Mouse (Mus musculus): ENCODE results near the gene Grm5. TPM values are rescaled to one million over a fixed set of nuclear protein-coding genes. Genes with fewer than 3 reads are reported as not detected.

The Grm5 gene
- total RNA-seq, 2 experiments from 2014 or later: not detected

GRCm38 (mm10) chr7:87838579-87838978 is 254.6 kb downstream of the Grm5 start:
- no peak for ATAC-seq (replicated peaks; ENCODE audit: low FRiP score, poor library complexity, severe bottlenecking)

DNA sequence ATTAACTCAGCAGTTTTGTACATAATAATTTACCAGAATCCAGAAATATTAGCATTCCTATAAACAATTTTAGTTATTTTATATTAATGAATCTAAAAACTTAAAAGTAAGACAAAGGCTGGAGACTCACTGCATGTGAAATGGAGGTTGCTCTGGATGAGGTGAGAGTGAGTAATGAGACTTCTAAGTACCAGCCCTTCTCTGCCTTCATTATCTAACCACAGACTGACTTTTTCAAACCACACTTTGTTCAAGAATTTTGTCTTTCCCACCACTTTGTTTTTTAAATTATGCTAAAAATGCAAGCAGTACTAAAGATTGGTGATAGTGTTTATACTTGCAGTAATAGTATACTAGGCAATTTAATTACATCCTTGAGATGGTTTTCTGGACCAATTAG is 259.5 kb downstream of the Grm5 start:
- no peak for ATAC-seq (replicated peaks; ENCODE audit: low FRiP score, poor library complexity, severe bottlenecking)

DNA sequence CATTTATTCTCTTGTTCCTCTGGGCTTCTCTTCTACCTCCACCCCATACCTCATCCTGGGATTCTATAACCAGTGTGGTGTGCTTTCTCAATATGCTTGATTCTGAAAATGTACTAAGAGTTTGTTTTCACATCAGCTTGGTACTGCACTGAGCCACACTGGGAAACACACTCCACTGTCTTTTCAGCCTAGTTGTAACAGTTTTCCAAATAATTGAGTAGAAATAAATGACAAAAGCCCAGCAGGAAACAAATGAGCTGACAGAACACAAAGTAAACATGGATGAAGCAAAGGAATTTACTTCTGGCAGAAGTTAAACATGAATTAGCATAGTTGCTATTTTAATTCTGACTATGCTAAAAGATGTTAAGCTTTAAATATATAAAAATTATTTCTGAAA is 262.1 kb downstream of the Grm5 start:
- no peak for ATAC-seq (replicated peaks; ENCODE audit: low FRiP score, poor library complexity, severe bottlenecking)

DNA sequence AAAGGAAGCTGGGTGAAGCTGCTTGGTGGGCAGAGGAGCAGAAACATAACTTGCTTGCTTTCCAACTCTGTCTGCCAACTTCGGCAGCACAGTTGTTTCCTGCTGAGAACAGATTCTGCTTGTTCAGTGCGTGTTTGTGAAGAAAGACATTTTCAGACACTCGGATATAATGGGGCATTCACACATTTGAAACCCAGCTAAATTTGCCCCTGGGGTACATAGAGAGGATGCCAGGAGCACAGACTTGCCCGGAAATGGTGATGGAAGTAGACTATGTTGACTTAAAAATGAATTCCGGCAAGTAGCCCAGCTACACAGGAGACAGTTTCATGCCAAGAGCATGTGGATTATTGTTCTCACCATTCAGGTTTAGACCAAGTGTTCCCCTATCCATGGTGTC is 342.0 kb downstream of the Grm5 start:
- ATAC-seq (replicated peaks; ENCODE audit: low FRiP score, poor library complexity, severe bottlenecking): no peak

DNA sequence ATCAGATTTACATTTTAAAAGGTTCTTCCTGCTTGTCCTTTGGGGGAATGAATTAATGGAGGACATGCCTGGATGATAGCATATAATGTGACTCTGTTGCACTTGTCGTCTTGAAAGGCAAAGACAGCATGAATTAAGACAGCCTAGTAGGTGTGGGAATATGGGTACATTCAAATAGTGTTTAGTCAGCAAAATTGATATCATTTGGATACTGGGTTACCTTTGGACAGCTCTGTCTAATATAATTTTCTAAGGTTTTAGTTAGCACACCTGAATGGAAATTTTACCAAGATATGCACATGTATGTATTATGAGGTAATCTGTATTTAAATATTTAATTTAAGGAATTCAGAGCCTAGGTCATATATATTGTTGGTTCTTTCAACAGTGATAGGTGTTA is 353.4 kb downstream of the Grm5 start:
- no peak for ATAC-seq (replicated peaks; ENCODE audit: low FRiP score, poor library complexity, severe bottlenecking)

DNA sequence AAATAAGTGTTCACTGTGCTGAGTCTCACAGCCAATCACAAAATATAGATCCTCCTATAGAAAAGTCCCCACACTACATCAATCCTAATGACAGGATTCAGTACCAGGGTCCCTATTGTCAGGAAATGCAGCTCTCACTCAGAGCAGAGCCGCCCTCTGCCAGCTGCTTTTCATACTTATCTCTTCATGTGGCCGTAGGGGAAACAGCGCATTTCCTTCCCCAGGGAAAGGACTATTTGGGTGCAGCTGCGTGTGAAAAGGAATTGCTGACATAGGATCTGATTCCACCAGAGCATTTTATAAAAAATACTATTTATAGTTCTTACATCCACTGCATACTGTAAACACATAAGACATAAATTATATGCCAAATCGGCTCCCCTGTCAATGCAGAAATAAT is 354.3 kb downstream of the Grm5 start:
- ATAC-seq (replicated peaks; ENCODE audit: low FRiP score, poor library complexity, severe bottlenecking): no peak

DNA sequence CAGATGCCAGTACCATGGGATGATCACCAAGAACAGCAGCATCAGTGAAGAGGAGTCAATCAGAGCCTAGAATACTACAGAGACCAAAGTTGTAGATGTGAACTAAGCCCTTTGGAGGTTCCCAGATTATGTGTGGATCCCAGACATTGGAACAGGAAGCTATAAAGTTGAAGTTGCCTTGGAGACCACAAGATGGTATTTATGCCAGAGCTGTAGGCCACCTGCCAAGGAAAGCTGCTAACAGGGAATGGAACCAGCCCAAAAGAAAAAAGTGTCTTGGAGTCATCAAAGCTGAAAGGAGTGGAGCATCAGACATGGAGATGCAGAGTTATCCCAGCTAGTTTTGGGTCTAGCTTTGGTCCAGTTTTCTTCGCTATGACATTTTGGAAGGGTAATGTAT is 366.2 kb downstream of the Grm5 start:
- no peak for ATAC-seq (replicated peaks; ENCODE audit: low FRiP score, poor library complexity, severe bottlenecking)

GRCm38 (mm10) chr7:87973216-87973615 is 389.2 kb downstream of the Grm5 start:
- ATAC-seq (replicated peaks; ENCODE audit: low FRiP score, poor library complexity, severe bottlenecking): no peak

DNA sequence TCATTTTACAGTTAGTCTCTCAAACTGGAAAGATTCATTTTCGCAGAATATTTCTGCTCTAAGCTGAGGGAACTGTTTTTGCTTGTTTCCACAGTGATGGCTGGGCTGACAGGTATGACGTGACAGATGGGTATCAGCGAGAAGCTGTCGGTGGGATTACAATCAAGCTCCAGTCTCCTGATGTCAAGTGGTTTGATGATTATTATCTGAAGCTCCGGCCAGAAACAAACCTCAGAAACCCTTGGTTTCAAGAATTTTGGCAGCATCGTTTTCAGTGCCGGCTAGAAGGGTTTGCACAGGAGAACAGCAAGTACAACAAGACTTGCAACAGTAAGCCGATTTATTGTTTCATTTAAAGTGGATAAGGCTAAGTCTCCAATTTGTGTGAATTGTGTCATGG is 391.1 kb downstream of the Grm5 start:
- ATAC-seq (replicated peaks; ENCODE audit: low FRiP score, poor library complexity, severe bottlenecking): no peak

- no peak for ATAC-seq (replicated peaks; ENCODE audit: low FRiP score, poor library complexity, severe bottlenecking)
Observed at GRCm38 (mm10) chr7:87983494-87983893, 399.5 kb downstream of the Grm5 start.

DNA sequence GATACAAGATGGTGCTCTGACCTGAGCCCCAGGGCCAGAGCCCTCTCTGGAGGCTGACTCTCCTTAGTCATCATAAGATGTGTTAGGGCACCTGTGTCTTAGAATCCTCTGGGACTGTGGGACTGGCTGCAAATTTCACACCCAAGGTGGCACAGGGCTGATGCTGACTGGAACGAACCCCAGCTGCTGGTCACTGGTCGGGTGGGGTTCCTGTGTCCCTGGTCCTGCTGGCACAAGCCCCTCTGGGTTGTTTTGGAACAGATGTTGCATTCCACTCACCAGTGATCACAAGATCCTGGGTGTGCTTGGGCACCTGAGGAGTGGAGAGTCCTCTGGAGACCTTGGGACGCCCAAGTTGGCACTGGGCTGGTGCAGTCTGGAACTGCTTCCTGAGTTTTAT is 430.5 kb downstream of the Grm5 start:
- ATAC-seq (replicated peaks; ENCODE audit: low FRiP score, poor library complexity, severe bottlenecking): no peak

GRCm38 (mm10) chr7:88027411-88028132 is 443.6 kb downstream of the Grm5 start:
- ATAC-seq (replicated peaks; ENCODE audit: low FRiP score, poor library complexity, severe bottlenecking): no peak

- no peak for ATAC-seq (replicated peaks; ENCODE audit: low FRiP score, poor library complexity, severe bottlenecking)
Observed at GRCm38 (mm10) chr7:88047366-88047765, 463.4 kb downstream of the Grm5 start.

DNA sequence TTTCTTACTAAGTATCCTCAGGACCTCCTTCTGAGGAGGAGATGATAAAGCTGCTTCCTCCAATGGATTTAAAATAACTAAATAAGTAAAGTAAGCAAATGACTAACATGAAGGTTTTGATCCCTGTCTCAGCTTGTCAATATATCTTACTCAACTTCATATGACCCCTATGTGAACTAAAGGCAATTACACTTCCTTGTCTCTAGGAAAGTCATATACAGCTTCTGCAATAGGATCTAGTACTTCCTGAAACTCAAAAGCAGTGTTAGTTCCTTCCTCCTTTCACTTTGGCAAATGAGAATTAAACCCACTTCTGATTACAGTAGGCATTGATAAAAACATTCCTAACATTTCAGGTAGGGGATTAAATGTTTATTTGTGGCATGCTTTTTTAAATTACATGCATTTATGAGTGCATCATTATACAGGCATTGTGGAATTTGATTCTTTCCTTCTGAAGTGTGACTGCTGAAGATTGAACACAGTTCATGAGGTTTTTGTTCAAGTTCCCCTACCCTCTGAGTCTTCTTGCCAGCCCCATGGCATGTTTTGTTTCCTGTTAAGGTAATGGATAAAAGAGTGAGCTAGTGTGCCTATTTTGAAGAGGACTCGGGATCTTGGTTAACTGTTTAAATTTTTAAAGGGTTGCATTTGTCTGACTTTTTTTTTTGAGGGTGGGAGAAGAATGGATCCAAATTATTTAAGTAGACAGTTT is 470.4 kb downstream of the Grm5 start:
- ATAC-seq (replicated peaks; ENCODE audit: low FRiP score, poor library complexity, severe bottlenecking): no peak

DNA sequence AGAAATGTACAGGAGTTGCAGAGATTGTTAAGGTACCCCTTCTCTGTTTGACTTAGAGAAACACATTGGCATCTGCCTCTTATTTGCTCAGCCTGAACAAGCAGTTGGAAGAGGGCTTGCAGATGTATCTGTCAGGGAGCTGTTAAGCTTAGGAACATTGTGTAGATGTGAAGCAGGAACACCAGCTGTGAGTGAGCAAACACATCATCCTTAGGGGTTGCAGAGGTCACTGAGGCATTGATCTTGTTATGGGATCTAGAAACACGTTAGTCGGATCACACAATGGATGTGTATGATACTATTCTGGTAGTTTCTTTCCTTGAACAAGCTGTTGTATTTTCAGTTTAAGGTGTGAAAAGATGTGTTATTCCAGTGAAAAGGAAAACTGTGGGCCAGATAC is 472.5 kb downstream of the Grm5 start:
- ATAC-seq (replicated peaks; ENCODE audit: low FRiP score, poor library complexity, severe bottlenecking): no peak

DNA sequence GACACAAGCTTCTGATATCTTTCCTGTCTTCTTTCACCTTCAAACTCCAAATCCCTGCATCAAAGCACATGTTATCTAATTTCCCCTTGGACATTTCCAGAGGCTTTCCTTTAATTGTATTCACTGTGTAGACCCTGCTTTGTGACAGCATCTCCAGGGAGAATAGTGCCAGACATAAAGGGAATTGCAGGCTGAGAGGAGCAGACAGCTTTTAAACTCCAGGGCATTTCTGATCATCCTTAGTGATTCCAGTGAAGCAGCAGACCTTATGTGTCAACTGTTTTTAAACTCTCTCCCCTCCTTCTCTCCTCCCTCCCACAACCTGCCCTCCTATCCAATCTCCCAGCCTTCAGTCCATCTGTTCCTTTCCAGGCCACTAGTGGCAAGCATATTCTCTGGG is 507.1 kb downstream of the Grm5 start:
- no peak for ATAC-seq (replicated peaks; ENCODE audit: low FRiP score, poor library complexity, severe bottlenecking)

GRCm38 (mm10) chr7:88096536-88097107 is 512.7 kb downstream of the Grm5 start:
- ATAC-seq (replicated peaks; ENCODE audit: low FRiP score, poor library complexity, severe bottlenecking): no peak

DNA sequence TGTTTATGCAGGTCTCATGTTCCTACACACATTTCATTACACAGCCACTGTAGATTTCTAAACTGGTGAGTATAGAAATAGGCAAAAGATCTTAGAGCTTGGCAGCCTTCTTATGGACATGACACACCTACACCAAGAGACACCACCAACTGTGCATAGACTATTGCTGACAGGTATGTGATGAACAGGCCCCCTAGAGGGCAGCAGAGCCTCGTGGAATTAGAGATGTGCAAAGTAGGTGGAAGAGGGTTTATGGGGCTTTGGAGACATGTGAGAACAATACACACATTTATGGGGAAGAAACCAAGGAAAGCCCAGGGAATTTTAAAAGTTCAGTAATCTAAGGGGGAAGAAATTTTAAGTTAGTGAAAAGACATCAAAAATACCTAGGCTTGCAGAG is 513.7 kb downstream of the Grm5 start:
- ATAC-seq (replicated peaks; ENCODE audit: low FRiP score, poor library complexity, severe bottlenecking): no peak

DNA sequence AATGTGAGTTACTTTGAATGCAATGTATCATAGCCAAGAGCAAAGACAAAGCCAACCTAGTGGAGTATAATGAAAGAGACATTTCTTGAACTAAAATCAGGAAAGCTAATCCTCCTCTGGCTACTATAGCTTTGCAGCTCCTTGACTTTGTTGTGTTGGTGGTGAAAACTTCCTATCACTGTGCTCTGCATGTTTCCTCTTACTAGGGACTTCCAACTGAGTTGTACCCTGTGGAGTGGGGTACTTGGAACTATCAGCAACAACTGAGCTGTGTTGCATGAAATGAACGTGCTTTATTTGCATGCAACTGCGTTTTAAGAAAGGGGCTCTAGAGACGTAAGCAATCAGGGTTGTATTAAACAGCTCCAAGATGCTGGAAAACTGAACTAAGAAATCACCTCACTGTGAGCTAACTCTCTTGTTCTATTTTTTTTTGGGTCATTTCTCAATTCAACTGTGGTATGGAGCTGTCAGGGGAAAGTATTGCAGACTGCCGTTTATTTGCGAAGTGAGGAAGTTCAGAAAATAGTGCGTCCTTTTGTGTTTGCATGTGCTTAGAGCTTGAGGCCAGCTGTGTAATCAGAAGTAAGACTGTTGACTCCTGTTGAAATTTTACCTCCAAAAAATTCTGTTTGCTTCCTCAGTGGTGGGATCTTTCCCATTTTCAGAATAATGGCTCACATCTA is 532.9 kb downstream of the Grm5 start:
- ATAC-seq (replicated peaks; ENCODE audit: low FRiP score, poor library complexity, severe bottlenecking): no peak

DNA sequence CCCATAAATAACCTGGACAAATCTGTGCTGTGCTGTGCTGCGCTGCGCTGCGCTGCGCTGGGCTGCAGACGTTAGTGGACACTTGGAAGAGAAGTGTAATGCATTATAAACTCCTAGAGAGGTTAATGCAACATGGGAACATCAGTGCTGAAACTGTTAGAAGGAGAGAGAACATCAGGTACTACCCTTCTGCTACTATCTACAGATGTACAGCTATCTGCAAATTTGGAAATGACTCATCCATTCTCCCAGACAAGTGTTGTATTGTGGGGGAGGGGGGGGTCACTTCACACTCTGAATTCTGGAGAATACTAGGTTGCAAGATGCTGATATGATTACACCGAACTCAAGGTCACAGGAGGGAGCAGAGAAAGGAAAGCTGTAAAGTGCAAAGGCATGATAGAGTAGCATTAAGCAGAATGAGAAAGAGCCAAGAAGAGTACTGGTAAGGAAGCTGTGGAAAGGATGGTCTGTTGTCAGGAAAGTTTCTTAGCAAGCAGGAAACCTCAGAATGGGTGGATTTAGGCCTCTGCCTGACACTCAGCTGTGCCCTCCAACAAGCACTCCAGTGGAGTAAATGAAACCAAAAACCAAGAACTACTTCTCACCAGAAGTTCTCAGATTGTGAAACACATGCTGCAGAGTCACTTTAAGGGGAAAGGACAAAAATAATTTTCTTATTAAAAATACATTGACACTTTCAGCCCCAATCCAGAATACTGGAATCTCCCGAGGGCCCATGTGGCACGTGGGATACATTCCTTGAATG is 544.3 kb downstream of the Grm5 start:
- ATAC-seq (replicated peaks; ENCODE audit: low FRiP score, poor library complexity, severe bottlenecking): no peak

Data from erythroid progenitor cell, adult 5-6 weeks (primary cell).